Mouse (Mus musculus) kidney, adult 18-20 months (tissue): ENCODE measurements around the gene Ppp1r18.

Source experiments
- DNase-seq: peaks from one replicate; pipeline ENCODE4 v3.0.0; 2021

The Ppp1r18 gene

DNA sequence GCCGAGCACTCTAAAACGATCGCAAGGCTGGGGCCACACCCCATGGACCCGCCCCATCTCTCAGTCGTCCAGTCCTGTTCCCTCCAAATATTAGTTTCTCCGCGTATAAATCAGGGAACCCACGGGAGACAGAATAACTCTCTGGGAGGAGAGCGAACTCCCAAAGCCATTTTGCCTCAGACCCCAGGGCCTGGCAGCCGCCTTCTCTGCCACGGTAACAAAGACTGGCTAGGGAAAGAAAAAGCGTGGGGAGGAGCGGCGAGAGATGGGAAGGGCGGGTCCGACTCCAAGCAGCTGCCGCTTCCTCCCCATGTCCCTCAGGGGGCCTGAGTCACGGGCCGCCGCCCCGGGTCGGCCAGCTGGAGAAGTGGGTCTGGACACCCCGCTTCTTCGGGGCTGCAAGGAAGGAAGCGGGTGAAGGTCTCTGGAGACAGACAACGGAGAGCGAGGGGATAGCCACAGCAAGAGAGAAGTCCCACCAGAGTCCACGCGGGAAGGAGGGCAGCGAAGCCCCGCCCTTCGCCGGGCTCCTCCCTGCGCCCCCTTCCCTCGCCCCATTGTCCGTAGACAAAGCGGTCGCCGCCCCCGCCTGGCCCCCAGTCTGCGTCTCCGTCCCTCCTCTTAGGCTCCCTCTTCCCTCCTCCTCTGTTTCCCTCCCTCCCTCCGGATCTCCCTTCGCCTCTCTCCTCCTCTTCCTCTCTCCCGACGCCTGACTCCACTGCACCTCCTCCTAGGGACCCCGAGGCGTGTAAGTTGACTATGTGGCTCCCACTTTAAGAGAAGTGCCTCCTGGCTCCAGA, at the start of gene Ppp1r18:
Ppp1r18 (plus strand) TSS at position 113 of the 800 bp plus-strand sequence.
- DNase-seq: peak; percentile 64

DNA sequence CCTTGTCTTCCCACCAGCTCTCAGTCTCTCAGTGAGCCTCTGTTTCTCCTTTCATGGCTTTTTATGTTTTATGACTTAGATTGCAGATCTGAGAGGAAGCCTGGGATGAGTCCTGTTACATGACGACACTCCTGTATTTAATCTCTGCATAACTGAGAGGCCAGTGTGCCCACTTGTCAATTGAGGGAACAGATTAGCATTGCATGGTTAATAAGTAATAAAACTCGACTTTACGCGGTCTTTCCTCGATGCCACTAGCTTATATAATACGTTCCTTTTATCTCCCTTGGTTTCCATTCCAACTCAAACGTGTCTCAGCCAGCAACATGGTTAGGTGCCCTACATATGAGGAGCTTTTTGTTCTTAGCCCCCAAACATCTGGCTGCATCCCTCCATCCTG, 49.6 kb upstream of the Ppp1r18 start:
- no peak for DNase-seq

DNA sequence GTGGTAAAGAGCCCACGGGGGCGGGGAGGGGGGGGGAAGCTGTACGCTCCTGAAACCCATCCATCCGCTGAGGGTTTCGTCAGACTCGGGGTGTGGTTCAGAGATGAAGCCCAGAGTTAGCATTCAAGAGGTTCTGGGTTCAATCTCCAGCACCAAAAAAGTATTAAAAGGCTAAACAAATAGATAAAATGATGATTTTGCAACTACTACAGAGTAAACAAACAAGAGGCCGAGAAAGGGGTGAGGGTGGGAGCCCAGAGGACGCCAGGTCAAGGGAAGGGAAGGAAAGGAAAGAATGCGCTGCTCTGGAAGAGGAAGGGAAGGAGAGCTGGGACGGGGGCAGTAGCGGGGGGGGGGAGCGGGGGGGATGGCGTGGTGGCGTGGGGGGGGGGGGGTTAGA, 48.7 kb upstream of the Ppp1r18 start:
- no peak for DNase-seq

GRCm38 (mm10) chr17:35817226-35817625, 48.2 kb upstream of the Ppp1r18 start:
- DNase-seq: peak; percentile 38

GRCm38 (mm10) chr17:35820111-35820510, 45.3 kb upstream of the Ppp1r18 start:
- no peak for DNase-seq

GRCm38 (mm10) chr17:35821439-35822430, 43.7 kb upstream of the Ppp1r18 start, which contains the start of gene Ier3:
Gene Ier3 (plus strand): TSS chr17:35821684.
- peak; percentile 92 for DNase-seq

DNA sequence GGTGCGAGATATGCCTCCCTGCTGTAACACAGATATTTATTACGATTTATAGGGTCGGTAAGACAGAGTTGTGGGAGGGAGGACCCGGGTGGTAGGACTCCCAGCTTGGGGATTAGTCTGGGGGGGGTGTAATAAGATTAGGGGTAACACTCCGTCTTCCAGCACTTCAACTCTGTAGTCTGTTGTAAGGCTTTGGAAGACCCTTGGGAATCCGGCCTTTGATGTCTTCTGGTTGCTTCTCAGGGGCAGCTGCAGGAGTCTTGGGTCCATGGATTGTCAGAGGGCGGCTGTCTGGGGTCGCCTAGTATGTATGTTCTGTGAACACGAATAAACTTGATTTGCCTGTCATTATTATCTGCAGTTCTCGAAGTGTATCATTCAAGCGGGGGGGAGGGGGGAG, 42.8 kb upstream of the Ppp1r18 start:
- DNase-seq: no peak

- peak; percentile 89 for DNase-seq
Measured at GRCm38 (mm10) chr17:35822964-35823937, 42.1 kb upstream of the Ppp1r18 start, which contains the start of gene Flot1. Gene Flot1 (plus strand): TSS chr17:35823230.

DNA sequence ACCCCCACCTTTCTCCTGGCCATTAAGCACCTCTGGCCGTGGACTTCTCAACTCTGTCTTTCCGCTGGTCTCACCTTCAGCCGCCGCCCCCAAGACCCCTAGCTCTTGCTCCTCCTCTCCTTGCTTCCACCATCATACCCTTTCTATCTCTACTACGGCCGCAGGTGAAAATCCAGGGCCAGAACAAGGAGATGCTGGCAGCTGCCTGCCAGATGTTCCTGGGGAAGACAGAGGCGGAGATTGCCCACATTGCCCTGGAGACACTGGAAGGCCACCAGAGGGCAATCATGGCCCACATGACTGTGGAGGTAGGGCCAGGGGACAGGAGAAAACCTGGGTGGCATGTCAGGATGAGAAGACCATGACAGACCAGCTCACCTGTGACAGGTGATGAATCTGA, 41.0 kb upstream of the Ppp1r18 start:
- no peak for DNase-seq

DNA sequence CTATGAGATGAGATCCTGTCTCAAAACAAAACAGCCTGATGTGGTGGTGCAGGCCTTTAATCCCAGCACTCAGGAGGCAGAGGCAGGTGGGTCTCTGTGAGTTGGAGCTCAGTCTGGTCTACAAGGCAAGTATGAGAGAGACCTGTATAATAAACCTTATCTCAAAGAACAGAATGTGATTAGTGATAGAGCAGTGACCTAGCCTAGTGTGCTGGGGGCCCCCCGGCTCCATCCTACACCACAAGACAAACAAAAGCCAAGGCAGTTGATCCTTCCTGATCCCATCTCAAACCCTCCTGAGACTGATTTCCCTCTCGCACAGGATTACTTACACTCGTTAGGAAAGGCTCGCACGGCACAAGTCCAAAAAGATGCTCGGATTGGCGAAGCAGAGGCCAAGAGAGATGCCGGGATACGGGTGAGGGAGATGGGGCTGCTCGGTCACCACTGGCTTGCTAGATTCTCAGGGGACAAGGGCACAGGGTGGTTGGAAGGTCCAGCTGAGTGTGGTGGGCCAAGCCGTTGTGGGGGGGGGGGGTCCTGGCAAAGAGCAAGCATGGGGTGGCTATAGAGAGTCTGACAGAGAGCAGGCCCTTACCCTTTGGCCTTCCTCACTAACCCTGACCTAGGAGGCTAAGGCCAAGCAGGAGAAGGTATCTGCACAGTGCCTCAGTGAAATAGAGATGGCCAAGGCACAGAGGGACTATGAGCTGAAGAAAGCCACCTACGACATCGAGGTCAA, 40.1 kb upstream of the Ppp1r18 start:
- no peak for DNase-seq

DNA sequence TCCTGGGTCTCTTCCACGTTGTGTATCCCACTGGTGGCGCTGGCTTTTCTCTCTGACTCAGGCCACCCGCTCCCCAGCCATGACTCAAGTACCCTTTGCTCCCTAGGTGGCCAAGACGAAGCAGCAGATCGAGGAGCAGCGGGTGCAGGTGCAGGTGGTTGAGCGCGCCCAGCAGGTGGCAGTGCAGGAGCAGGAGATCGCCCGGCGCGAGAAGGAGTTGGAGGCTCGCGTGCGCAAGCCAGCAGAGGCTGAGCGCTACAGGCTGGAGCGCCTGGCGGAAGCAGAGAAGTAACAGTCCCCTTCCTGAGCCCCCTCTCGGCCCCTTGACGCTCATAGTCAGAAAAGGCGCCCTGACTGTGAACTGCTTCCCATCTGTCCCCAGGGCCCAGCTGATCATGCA, 35.7 kb upstream of the Ppp1r18 start:
- peak; percentile 89 for DNase-seq

DNA sequence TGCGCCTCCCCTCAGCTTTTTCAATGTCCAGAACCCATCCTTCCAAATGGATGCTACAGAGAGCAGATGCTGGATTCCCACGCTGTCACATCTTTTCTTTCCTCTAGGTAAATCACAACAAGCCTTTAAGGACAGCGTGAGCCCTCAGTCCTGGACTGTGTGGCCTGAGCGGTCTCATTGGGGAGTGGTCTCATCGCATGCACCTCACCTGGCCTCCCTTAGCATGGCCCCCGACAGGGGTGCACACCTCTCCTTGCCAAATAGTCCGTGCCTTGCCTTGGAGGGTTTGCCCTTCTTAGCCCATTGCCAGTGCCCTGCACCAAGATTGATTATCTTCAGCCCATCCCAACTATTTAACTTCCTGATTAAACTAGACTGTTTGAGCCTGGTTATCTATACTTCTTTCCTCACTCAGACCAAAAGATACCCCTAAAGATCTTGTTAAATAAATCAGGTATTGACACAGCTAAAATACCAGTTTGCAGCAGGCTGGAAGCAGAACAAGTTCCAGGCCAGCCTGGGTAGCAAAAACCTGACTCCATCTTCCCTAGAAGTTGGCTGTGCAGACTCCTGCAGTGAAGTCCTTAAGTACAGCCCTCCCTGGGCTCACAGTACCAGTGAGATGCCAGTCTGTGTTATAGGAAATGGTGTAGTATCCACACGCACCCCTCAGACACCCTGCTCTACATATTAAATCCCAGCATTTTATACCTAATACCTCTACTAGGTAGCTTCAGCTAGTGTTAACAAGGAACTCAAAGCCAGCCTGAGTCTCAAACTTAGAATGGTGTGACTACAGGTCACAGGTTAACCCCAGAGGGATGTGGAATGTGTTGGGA, 32.8 kb upstream of the Ppp1r18 start:
- no peak for DNase-seq

DNA sequence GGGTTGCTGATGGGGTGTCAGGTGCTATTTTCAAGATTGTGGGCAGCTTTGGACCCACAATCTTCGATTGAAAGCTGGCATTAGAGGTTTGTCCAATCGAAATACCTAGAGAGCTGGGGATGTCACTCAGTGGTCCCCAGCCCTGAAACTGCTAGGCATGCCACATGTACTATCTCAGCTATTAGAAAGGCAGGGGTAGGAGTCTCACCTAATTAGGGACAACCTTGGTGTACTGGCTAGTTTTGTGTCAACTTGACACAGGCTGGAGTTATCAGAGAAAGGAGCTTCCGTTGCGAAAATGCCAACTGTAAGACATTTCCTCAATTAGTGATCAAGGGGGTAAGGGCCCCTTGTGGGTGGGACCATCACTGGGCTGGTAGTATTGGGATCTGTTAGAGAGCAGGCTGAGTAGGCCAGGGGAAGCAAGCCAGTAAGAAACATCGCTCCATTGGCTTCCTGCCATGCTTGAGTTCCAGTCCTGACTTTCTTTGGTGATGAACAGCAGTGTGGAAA, 32.1 kb upstream of the Ppp1r18 start:
- no peak for DNase-seq

GRCm38 (mm10) chr17:35833894-35834293, 31.5 kb upstream of the Ppp1r18 start:
- no peak for DNase-seq

DNA sequence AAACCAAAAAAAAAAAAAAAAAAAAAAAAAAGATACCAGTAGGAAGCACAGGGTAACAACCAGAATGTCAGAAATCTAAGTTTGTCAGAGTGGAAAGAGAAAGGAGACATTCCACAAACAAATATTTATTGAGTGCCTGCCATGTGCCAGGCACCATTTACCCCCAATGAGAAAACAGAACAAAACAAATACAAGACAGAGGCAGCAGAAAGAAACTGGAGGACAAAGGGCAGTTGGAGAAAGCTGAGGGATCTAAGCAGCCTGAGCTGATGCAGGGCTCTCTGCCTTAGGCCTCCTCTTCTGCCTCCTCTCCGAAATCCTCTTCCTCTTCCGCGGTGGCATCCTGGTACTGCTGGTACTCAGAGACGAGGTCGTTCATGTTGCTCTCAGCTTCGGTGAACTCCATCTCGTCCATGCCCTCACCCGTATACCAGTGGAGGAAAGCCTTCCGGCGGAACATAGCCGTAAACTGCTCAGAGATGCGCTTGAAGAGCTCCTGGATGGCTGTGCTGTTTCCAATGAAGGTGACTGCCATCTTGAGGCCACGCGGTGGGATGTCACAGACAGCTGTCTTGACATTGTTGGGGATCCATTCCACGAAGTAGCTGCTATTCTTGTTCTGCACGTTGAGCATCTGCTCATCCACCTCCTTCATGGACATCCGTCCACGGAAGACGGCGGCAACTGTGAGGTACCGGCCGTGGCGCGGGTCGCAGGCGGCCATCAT, 30.5 kb upstream of the Ppp1r18 start:
- peak; percentile 16 for DNase-seq

DNA sequence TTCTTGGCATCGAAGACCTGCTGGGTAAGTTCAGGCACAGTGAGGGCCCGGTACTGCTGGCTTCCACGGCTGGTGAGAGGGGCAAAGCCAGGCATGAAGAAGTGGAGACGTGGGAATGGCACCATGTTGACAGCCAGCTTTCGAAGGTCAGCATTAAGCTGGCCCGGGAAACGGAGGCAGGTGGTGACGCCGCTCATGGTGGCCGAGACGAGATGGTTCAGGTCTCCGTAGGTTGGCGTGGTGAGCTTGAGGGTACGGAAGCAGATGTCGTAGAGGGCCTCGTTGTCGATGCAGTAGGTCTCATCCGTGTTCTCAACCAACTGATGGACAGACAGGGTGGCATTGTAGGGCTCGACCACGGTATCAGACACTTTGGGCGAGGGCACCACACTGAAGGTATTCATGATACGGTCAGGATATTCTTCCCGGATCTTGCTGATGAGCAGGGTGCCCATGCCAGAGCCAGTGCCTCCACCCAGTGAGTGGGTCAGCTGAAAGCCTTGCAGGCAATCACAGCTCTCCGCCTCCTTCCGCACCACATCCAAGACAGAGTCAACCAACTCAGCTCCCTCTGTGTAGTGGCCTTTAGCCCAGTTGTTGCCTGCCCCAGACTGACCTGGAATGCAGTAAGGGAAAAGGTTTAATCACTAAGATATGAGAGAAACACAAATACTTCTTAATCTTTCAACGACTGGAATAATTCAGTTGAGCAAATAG, 29.8 kb upstream of the Ppp1r18 start:
- peak; percentile 33 for DNase-seq

DNA sequence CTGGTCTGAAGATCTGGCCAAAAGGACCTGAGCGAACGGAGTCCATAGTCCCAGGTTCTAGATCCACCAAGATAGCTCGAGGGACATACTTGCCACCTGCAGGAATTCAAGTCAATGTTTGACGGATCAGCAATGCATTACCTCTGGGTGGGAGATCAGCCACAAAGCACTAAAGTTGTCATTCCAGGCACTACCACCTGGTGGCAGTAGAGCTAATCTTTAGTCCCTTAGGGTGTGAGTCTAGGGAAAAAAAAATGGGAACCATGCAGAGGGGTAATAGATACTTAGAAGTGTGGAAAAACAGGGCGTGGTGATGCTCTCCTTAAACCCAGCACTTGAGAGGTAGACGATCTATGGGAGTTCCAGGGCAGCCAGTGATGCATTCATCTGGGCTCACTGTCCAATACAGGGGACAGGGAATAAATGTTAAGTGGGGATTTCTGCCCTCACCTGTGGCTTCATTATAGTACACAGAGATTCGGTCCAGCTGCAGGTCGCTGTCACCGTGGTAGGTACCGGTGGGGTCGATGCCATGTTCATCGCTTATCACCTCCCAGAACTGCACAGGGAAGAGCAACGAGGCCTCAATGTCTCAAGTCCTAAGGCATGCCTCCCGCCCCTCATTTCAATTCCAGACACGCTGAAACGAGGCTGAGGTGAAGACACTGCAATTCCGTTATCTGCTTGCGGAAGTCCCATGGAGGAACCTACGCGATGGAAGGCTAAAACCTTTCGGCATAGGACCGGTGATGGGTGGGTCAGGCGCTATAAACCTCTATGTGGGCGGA, 29.0 kb upstream of the Ppp1r18 start:
- peak; percentile 91 for DNase-seq

DNA sequence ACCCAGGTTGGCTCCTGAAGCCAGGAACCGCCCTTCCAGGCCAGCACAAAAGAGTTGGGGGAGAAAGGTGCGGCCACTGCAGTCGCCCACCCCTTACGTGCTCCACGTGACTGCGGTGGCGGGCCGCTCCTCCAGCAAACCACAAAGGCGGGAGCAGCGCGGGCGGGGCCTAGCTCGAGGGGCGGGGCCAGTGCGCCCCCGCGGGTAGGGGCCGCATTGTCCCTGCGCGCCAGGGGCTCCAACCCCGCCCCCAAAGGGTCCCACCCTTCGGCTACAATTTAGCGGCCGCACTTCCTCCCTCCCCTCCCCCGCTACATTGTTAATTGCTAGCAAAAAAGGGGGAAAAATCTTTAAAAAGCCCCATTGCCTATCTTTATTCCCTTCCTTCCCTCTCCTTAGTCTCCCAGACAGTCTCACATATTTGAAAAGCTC, 28.4 kb upstream of the Ppp1r18 start:
- DNase-seq: peak; percentile 83
